Mouse (Mus musculus) testis, adult 2 months (tissue): ENCODE data around the gene Dnah12. TPM values are rescaled to one million over a fixed set of nuclear protein-coding genes. Genes with fewer than 3 reads are reported as not detected.
"Not testable (repeated sequence)": the region's sequence is repeated elsewhere in the genome, so short reads cannot be mapped to it uniquely, and the experiment has no call there.

ENCODE experiments used
- H3K27ac ChIP-seq: fragments of 200-500 bp; 2 replicates; pipeline ENCODE4 v1.5.1; 2012; ENCODE audit warnings: low read depth, low read length; ENCODE audit not compliant: control insufficient read depth, insufficient read depth
- H3K27me3 ChIP-seq: fragments of 200-500 bp; 2 replicates; pipeline ENCODE4 v1.6.1; 2012; ENCODE audit warnings: mild to moderate bottlenecking, low read length, moderate library complexity; ENCODE audit not compliant: control insufficient read depth, insufficient read depth
- H3K36me3 ChIP-seq: fragments of 200-500 bp; 2 replicates; pipeline ENCODE4 v1.6.1; 2012; ENCODE audit warnings: mild to moderate bottlenecking, low read length; ENCODE audit not compliant: control insufficient read depth, insufficient read depth
- H3K4me1 ChIP-seq: fragments of 200-500 bp; 2 replicates; pipeline ENCODE4 v1.6.1; 2012; ENCODE audit warnings: low read length; ENCODE audit not compliant: control insufficient read depth, insufficient read depth
- H3K4me3 ChIP-seq: fragments of 200-500 bp; 2 replicates; pipeline ENCODE4 v1.5.1; 2012; ENCODE audit warnings: low read depth, mild to moderate bottlenecking, low read length, moderate library complexity, mixed read lengths; ENCODE audit not compliant: control insufficient read depth
- CTCF ChIP-seq: fragments of 200-500 bp; IDR thresholded peaks from 2 replicates; pipeline ENCODE4 v1.5.1; 2012; ENCODE audit warnings: low read depth, mild to moderate bottlenecking, inconsistent platforms, low read length, moderate library complexity; ENCODE audit not compliant: control insufficient read depth, insufficient read depth, insufficient replicate concordance
- POLR2A ChIP-seq: fragments of 200-500 bp; IDR thresholded peaks from 2 replicates; pipeline ENCODE4 v1.6.1; 2012; ENCODE audit warnings: low read depth, mild to moderate bottlenecking, inconsistent platforms, low read length, moderate library complexity; ENCODE audit not compliant: control insufficient read depth
- polyA plus RNA-seq: library from polyadenylated mRNA; depleted of rRNA; stranded (reverse); fragments of >200 nt; gene quantifications from 2 replicates; pipeline ENCODE4 v1.2.3, GENCODE M21; 2012

Dnah12 gene
- polyA plus RNA-seq, 1 experiment = 7.4 TPM

DNA sequence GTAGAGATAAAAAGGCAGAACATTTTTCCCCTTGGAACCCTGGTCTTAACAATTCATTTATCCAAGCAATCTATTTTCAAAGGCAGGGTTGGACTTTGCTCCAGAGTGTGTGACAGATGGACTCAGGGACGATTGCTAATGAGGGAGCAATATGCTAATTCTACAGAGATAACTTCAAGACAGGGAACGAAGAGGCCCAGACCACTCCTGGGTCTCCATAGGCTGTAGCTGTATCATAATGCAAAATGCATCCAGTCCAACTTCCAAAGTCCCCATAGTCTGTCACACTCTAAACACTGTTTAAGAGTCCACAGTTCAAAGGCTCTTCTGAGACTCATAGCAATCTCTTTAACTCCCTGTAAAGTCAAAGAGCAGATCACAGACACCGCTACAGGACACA is 194.2 kb downstream of the Dnah12 start:
- TF ChIP-seq CTCF (no peak), POLR2A (no peak)
- Histone ChIP-seq H3K27ac (no peak overlapping the region), H3K27me3 (no peaks in the 10 kb centered on the region), H3K4me1 (no peaks in the 10 kb centered on the region), H3K4me3 (no peak overlapping the region), H3K36me3 (peaks cover 2% of the 10 kb centered on the region)

DNA sequence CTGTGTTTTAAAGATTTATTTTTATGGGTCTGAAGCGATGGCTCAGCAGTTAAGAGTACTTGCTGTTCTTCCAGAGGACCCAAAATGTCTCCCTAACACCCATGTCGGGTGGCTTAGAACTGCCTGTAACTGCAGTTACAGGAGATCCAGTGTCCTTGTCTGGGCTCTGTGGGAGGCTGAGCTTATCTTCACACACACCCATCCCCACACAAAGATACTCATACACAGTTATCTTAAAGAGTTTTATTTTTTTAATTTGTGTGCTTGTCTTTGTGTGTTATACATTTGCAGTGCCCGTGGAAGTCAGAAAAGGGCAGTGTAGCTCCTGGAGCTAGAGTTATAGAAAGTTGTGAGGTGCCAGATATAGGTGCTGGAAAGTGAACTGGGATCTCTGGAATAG is 197.7 kb downstream of the Dnah12 start:
- no peaks in the 10 kb centered on the region for H3K36me3 ChIP-seq
- no peak for TF ChIP-seq CTCF
- TF ChIP-seq POLR2A = no peak
- no peak overlapping the region for H3K27ac ChIP-seq
- no peak overlapping the region for H3K4me3 ChIP-seq
- H3K4me1 ChIP-seq = no peaks in the 10 kb centered on the region
- no peaks in the 10 kb centered on the region for H3K27me3 ChIP-seq

DNA sequence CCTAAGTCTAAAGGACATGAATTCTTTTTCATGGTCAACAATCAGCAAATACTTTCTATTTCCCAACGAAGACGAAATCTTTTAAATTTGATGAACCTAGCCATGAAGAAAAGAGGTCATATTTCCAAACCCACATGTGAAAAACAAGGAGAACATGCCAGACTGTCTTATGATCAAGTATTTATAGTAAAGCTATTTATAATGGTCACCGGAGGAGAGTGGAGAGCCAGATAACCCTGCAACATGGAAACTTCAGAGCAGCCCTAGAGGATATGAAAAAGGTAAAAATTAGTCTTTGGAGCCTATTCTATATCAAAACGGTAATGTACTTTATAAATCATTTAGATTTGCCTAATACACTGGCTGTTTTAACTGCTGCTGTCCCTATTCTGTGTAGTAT is 201.3 kb downstream of the Dnah12 start, which contains the start of gene Asb14:
Asb14 (plus strand) TSS at position 166 of the 400 bp plus-strand sequence.
- TF ChIP-seq CTCF = no peak
- TF ChIP-seq POLR2A = no peak
- Histone ChIP-seq H3K4me3 (no peak within 1 kb of the TSS), H3K27me3 (no peaks in the 10 kb centered on the region), H3K27ac (no peak within 1 kb of the TSS), H3K4me1 (no peaks in the 10 kb centered on the region), H3K36me3 (no peaks in the 10 kb centered on the region)

DNA sequence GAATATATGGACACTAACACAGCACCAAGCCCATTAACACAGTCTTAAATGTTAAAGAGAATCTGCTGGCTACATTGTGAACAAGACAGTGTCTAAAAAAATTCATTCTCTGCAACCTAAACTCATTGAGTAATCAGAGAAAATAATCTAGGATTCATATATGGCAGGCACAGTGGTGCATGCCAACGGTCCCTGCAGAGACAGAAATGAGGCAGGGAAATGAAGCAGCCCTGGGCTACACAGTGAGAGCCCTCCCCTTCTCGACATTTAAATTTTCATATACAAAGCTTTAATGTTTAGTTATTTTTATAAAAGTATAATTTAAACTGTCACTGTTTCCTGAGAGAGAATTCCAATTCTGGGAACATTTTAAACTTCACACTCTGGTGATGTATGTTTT is 206.4 kb downstream of the Dnah12 start:
- no peak for TF ChIP-seq CTCF
- TF ChIP-seq POLR2A = no peak
- H3K4me3 ChIP-seq = no peak overlapping the region
- H3K36me3 ChIP-seq = no peaks in the 10 kb centered on the region
- no peaks in the 10 kb centered on the region for H3K27me3 ChIP-seq
- no peak overlapping the region for H3K27ac ChIP-seq
- H3K4me1 ChIP-seq = no peaks in the 10 kb centered on the region

DNA sequence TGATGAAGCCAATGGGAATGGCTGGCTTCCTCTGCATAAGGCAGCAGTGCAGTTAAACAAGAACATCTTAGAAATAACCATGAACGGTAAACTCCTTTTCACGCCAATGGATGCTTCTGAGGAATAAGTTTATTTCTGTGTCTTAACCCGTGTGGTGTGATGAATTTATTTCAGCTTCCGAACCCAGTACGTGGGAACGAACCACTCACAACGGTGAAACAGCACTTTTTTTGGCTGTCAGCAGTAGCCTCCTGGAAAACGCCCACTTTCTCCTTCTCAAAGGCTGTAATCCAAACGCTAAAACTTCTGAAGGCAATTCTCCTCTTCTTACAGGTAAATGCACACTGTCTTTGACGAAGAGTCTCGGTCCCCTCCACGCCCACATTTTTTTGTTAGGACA is 207.8 kb downstream of the Dnah12 start:
- Histone ChIP-seq H3K4me1 (no peaks in the 10 kb centered on the region), H3K27me3 (no peaks in the 10 kb centered on the region), H3K4me3 (peak overlapping the region; percentile 9), H3K27ac (no peak overlapping the region), H3K36me3 (no peaks in the 10 kb centered on the region)
- TF ChIP-seq POLR2A (no peak), CTCF (no peak)

DNA sequence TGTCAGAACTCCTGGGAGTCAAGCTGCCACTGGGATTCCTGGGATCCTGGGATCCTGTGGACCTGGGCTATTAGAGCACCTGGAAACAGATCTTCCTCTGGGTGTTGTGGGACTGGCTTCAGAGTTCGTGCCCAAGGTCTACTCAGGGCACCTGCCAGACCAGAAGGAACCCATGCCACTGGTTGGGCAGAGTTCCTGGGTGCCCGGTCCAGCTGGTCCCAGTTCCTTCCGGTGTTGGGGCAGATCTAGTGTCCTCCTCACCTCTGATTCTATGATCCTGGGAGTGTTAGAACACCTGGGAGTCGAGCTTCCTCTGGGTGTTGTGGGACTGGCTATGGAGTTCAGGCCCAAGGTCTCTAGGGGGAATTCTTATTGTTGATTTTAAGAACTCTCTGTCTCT is 214.3 kb downstream of the Dnah12 start:
- TF ChIP-seq POLR2A = no peak
- no peak for TF ChIP-seq CTCF

DNA sequence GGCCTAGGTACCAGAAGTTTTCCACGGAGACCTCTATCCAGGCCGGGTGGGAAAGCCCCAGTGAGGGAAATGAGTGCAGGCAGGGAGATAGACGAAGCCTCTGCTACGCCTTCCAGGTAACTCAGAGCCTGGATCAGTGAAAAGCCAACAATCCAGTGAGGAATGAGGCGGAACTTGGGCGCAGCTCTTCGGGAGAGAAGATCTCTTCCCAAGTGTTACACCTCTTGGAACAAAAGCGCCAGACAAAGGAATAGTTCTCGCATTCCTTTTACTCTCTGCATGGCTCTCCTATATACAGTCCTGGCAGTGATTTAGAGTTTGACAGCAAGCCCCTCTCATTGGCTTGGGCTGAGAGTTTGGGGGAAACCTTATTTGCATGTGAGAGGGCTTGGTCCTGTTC is 217.4 kb downstream of the Dnah12 start:
- H3K27ac ChIP-seq, H3K4me1 ChIP-seq, H3K27me3 ChIP-seq, H3K4me3 ChIP-seq, H3K36me3 ChIP-seq: not testable (repeated sequence)

More for the DNA sequence above, 214.3 kb downstream of the Dnah12 start:
- no peak overlapping the region for H3K27ac ChIP-seq
- H3K27me3 ChIP-seq = no peaks in the 10 kb centered on the region
- H3K4me3 ChIP-seq = no peak overlapping the region
- H3K36me3 ChIP-seq = no peaks in the 10 kb centered on the region
- H3K4me1 ChIP-seq = peaks cover 2% of the 10 kb centered on the region; the same call in 1 of the 2 replicates

DNA sequence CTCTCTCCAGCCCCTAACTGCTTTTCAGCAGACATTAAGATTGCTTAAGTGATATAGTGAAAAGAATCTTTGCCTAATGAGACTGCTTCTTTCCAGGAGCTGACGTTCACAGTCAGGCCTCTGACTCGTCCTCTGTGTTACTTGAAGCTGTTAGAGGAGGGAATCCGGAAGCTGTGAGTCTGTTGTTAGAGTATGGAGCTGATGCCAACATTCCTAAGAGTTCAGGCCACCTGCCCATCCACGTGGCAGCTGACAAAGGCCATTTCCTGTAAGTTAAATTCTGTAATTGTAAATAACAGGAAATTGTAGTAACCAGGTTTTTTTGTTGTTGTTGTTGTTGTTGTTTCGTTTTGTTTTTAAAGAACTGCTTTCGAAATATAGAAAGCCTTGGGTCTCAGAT is 218.1 kb downstream of the Dnah12 start:
- H3K4me3 ChIP-seq = no peak overlapping the region
- H3K4me1 ChIP-seq = peaks cover 2% of the 10 kb centered on the region
- TF ChIP-seq CTCF (no peak), POLR2A (no peak)
- no peak overlapping the region for H3K27ac ChIP-seq
- no peaks in the 10 kb centered on the region for H3K27me3 ChIP-seq
- H3K36me3 ChIP-seq = no peaks in the 10 kb centered on the region
